Mouse (Mus musculus) spleen, adult 18-20 months (tissue): ENCODE results near the gene Sacs.

Source experiments
- DNase-seq, 2 experiments: peaks; one replicate each; pipeline ENCODE4 v3.0.0; 2022; ENCODE audit warnings: mixed read lengths in 2 of 2

The Sacs gene

GRCm38 (mm10) chr14:61242611-61243010, 104.4 kb downstream of the Sacs start:
- no peak for DNase-seq

GRCm38 (mm10) chr14:61246444-61246843, 108.2 kb downstream of the Sacs start:
- DNase-seq: no peak

- DNase-seq: no peak
These were observed 114.5 kb downstream of the Sacs start for GRCm38 (mm10) chr14:61252596-61253388.

GRCm38 (mm10) chr14:61258352-61258751, 120.1 kb downstream of the Sacs start, which contains the start of gene Sgcg:
Gene Sgcg (minus strand): TSS chr14:61258490.
- no peak for DNase-seq

DNA sequence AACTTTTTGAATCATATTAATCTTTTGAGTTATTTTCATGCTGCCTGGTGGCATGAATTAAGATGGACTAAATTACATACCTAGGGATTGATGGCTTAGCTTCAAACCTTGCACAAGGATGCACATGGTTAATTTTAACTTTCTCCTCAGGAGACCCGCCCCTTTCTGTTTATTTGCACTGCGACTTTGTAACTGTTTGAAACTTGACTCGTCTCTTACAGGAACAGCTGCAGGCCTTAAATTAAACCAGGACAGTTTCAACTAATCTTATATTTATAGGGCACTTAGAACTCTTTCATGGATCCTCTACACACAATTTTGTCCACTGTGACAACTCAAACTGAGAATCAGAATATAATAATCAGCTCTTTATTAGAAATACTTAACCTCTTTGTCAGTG, 120.8 kb downstream of the Sacs start:
- no peak for DNase-seq

GRCm38 (mm10) chr14:61267908-61268475, 129.7 kb downstream of the Sacs start:
- no peak for DNase-seq

DNA sequence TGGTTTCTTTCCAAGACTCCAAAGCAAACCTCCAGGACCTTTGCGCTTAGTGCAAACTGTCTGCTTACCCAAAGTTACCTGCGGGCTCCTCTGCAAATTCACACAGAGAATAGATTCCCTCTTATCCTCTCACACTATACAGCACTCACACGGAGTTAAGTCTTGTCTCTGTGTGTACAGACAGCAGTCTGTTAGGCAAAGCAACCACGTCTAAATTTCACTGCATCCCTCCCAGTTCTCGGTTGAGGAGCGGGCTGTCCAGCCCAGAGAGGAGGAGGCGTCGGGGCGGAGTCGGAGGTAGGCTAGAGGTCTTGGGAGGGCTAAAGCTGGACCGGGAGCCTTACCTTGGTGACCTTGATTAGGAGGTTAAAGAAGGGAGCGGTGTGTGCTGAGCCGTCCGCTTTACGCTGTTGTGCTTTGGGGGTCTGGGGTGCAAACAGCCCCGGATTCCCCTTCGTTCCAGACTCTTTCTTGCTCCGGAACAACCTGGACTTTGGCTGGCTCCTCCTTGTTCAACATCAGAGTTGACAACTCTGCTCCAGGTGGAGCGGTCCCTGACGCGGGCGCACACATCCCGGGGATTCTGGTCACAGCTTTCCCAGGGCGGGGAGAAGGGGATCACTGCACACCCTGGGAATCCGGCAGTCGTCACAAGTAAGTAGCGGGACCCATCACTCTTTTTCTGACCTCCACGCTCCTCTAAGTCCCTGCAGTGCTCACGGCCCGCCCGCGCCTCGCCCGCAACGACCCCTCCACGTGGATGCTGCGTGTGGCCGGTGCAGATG, 136.3 kb downstream of the Sacs start:
- no peak for DNase-seq

DNA sequence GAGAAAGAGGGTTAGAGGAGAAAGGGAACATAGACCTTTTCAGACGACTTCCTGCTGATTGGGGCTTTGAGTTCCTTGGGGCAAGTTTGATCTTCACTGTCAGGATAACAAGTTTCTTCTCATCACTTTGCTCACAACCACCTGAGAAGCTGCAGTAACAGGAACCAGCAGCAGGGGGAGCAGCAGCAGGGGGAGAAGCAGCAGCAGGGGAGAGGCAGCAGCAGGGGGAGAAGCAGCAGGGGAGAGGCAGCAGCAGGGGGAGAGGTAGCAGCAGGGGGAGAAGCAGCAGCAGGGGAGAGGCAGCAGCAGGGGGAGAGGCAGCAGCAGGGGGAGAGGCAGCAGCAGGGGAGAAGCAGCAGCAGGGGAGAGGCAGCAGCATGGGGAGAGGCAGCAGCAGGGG, 139.0 kb downstream of the Sacs start:
- peak; percentile 22 to 66 for DNase-seq

DNA sequence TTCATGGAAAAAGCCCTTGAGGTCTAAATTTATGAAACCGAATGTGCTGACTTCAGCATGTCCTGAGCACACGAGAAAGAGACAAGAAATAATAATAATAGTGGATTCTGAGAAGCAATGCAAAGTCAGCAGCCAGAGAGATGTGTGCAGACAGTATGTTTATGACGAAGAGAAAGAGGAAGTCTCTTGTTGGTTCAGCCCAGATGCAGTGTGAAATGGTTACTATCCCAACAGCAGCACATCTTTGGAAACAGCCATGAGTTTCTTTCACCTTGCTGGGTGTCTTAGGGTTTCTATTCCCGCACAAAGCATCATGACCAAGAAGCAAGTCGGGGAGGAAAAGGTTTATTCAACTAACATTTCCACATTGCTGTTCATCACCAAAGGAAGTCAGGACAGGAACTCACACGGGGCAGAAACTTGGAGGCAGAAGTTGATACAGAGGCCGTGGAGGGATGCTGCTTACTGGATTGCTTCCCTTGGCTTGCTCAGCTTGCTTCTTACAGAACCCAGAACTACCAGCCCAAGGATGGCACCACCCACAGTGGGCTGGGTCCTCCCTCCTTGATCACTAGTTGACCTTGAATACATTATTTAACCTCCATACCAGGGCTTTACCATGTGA, 140.5 kb downstream of the Sacs start:
- no peak for DNase-seq

DNA sequence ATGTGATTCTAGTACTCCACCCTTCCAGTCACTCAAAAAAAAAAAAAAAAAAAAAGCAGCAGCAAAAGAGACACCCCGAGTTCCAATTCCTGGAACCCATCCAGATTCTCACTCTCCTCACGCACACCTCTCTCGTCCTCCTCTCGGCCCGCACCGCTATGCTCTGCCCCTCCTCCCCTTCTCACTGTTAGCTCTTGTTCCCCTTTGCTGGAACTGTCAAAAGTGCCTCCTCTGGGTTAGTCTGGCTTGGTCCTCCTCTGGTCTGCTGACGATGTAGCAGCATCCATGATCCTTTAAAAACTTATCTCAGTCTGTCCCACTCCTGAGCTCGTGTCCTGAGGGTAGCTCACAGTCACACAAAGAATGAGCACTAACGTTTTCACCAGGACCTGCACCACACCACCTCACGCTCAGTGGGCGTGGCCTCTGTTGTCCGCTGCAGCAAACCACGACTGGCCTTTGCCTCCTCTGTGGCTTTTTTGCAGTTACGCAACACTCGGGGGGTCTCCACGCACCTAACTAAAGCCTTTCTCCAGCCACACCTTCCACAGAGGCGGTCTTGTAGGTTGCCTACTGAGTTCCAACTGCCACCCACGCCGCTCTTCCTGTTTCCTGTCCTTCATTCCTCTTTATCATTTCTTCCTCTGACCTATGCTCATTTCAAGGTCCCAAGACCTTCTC, 150.5 kb downstream of the Sacs start:
- no peak for DNase-seq
